Mouse (Mus musculus) neural tube, embryonic 13.5 days (tissue): ENCODE results near the gene Ush2a. TPM values are rescaled to one million over a fixed set of nuclear protein-coding genes. Genes with fewer than 3 reads are reported as not detected.

Experiments used
- ATAC-seq: fragments of 200-750 bp; cut with Nextera tagmentation; 2 replicates; pipeline ENCODE4 v1.8.0; 2017; ENCODE audit warnings: low read depth, mild to moderate bottlenecking, moderate TSS enrichment, moderate library complexity
- H3K27ac ChIP-seq: fragments of 300-500 bp; sonication (generic); replicated peaks from 2 replicates; pipeline ENCODE4 v1.5.1; 2015; ENCODE audit warnings: moderate library complexity, mild to moderate bottlenecking, inconsistent platforms
- H3K27me3 ChIP-seq: fragments of 300-500 bp; sonication (generic); 2 replicates; pipeline ENCODE4 v1.6.1; 2015; ENCODE audit warnings: mild to moderate bottlenecking, inconsistent platforms
- H3K36me3 ChIP-seq: fragments of 300-500 bp; sonication (generic); 2 replicates; pipeline ENCODE4 v1.6.1; 2015; ENCODE audit warnings: mild to moderate bottlenecking, inconsistent platforms
- H3K4me1 ChIP-seq: fragments of 300-500 bp; sonication (generic); replicated peaks from 2 replicates; pipeline ENCODE4 v1.6.1; 2015; ENCODE audit warnings: inconsistent platforms
- H3K4me2 ChIP-seq: fragments of 300-500 bp; sonication (generic); 2 replicates; pipeline ENCODE4 v1.6.1; 2015; ENCODE audit warnings: inconsistent platforms, mild to moderate bottlenecking, moderate library complexity
- H3K4me3 ChIP-seq: fragments of 300-500 bp; sonication (generic); 2 replicates; pipeline ENCODE4 v1.5.1; 2015; ENCODE audit warnings: mild to moderate bottlenecking, inconsistent platforms
- H3K9ac ChIP-seq: fragments of 300-500 bp; sonication (generic); 2 replicates; pipeline ENCODE4 v1.6.1; 2015; ENCODE audit warnings: moderate library complexity, mild to moderate bottlenecking, inconsistent platforms
- H3K9me3 ChIP-seq: fragments of 300-500 bp; sonication (generic); 2 replicates; pipeline ENCODE4 v1.6.1; 2016; ENCODE audit warnings: inconsistent platforms
- WGBS: fragments of 180-500 bp; shearing (Covaris S2); methylation state at CpG from one replicate; pipeline ENCODE4 v1.1.7; 2015; 5-methylcytosine and 5-hydroxymethylcytosine counted together
- polyA plus RNA-seq: library from polyadenylated mRNA; unstranded; fragments of >200 nt; fragmentation: Nextera tagmentation; extraction: Ambion mirVana; gene quantifications from 2 replicates; pipeline ENCODE4 v1.2.1, GENCODE M21; 2015

Gene Ush2a
- polyA plus RNA-seq, 1 experiment from 2014 or later, result 0.17 TPM

- no peak overlapping the region for H3K27ac ChIP-seq
- 77% methylated on average over 12 of the region's 12 CpGs for WGBS
- ATAC-seq, result no peak
- peaks cover 12% of the 10 kb centered on the region for H3K4me1 ChIP-seq
- H3K27me3 ChIP-seq, result 0 out of 2 replicates have a peak, but pooled peaks cover 7% of the 10 kb centered on the region
- H3K4me2 ChIP-seq, result no peak overlapping the region
- H3K9me3 ChIP-seq, result no peaks in the 10 kb centered on the region
- no peak overlapping the region for H3K4me3 ChIP-seq
- H3K9ac ChIP-seq, result no peak overlapping the region
- H3K36me3 ChIP-seq, result no peaks in the 10 kb centered on the region
Observed at GRCm38 (mm10) chr1:188656121-188656520, 394.3 kb downstream of the Ush2a start.

GRCm38 (mm10) chr1:188659159-188659558, 397.3 kb downstream of the Ush2a start:
- no peak overlapping the region for H3K4me2 ChIP-seq
- H3K36me3 ChIP-seq, result no peaks in the 10 kb centered on the region
- no peak for ATAC-seq
- H3K4me3 ChIP-seq, result no peak overlapping the region
- no peaks in the 10 kb centered on the region for H3K9me3 ChIP-seq
- no peak overlapping the region for H3K27ac ChIP-seq
- 24% methylated on average over 3 of the region's 3 CpGs for WGBS
- 0 out of 2 replicates have a peak, but pooled peaks cover 7% of the 10 kb centered on the region for H3K27me3 ChIP-seq
- no peak overlapping the region for H3K9ac ChIP-seq
- H3K4me1 ChIP-seq, result peaks cover 17% of the 10 kb centered on the region

- Histone ChIP-seq H3K27ac (peak overlapping the region; percentile 33; the same call in 1 of the 2 replicates), H3K27me3 (0 out of 2 replicates have a peak, but pooled peaks cover 7% of the 10 kb centered on the region), H3K4me3 (peak overlapping the region; percentile 11), H3K4me2 (peak overlapping the region; percentile 50), H3K9me3 (no peaks in the 10 kb centered on the region), H3K36me3 (no peaks in the 10 kb centered on the region), H3K9ac (0 out of 2 replicates have a peak overlapping the region, but pooled peaks have one; percentile 9), H3K4me1 (peaks cover 17% of the 10 kb centered on the region)
- ATAC-seq, result no peak; the same call in none of the 2 replicates
- 3% methylated on average over 3 of the region's 3 CpGs for WGBS
Observed at GRCm38 (mm10) chr1:188660339-188660738, 398.5 kb downstream of the Ush2a start.

GRCm38 (mm10) chr1:188660882-188661281, 399.1 kb downstream of the Ush2a start:
- Histone ChIP-seq H3K9ac (peak overlapping the region; percentile 9; the same call in 1 of the 2 replicates), H3K27ac (peak overlapping the region; percentile 33; the same call in 1 of the 2 replicates), H3K4me3 (peak overlapping the region; percentile 11), H3K4me2 (peak overlapping the region; percentile 50), H3K4me1 (peaks cover 17% of the 10 kb centered on the region), H3K9me3 (no peaks in the 10 kb centered on the region), H3K36me3 (no peaks in the 10 kb centered on the region), H3K27me3 (0 out of 2 replicates have a peak, but pooled peaks cover 7% of the 10 kb centered on the region)
- WGBS, result 2% methylated on average over 8 of the region's 8 CpGs
- no peak; the same call in 1 of the 2 replicates for ATAC-seq

- ATAC-seq, result no peak
- Histone ChIP-seq H3K36me3 (no peaks in the 10 kb centered on the region), H3K27me3 (no peaks in the 10 kb centered on the region), H3K4me3 (no peak overlapping the region), H3K27ac (no peak overlapping the region), H3K9me3 (no peaks in the 10 kb centered on the region), H3K4me2 (no peak overlapping the region), H3K9ac (no peak overlapping the region), H3K4me1 (no peaks in the 10 kb centered on the region)
- 77% methylated on average over 8 of the region's 8 CpGs for WGBS
Observed at GRCm38 (mm10) chr1:188667460-188667859, 405.6 kb downstream of the Ush2a start.

- 84% methylated on average over 12 of the region's 12 CpGs for WGBS
- Histone ChIP-seq H3K4me2 (no peak overlapping the region), H3K4me1 (no peaks in the 10 kb centered on the region), H3K27ac (no peak overlapping the region), H3K9ac (no peak overlapping the region), H3K27me3 (no peaks in the 10 kb centered on the region), H3K9me3 (no peaks in the 10 kb centered on the region), H3K4me3 (no peak overlapping the region), H3K36me3 (no peaks in the 10 kb centered on the region)
- ATAC-seq, result no peak
Observed at GRCm38 (mm10) chr1:188668513-188668912, 406.7 kb downstream of the Ush2a start.

- Histone ChIP-seq H3K4me3 (no peak overlapping the region), H3K27ac (no peak overlapping the region), H3K36me3 (no peaks in the 10 kb centered on the region), H3K9me3 (no peaks in the 10 kb centered on the region), H3K4me1 (no peaks in the 10 kb centered on the region), H3K4me2 (no peak overlapping the region), H3K9ac (no peak overlapping the region), H3K27me3 (no peaks in the 10 kb centered on the region)
- ATAC-seq, result no peak
- WGBS, result 88% methylated on average over 12 of the region's 12 CpGs
Observed at GRCm38 (mm10) chr1:188672871-188673270, 411.0 kb downstream of the Ush2a start.

- H3K27ac ChIP-seq, result no peak overlapping the region
- 73% methylated on average over 8 of the region's 8 CpGs for WGBS
- no peak for ATAC-seq
- no peak overlapping the region for H3K4me2 ChIP-seq
- H3K27me3 ChIP-seq, result no peaks in the 10 kb centered on the region
- H3K36me3 ChIP-seq, result no peaks in the 10 kb centered on the region
- no peaks in the 10 kb centered on the region for H3K9me3 ChIP-seq
- H3K4me1 ChIP-seq, result no peaks in the 10 kb centered on the region
- H3K4me3 ChIP-seq, result no peak overlapping the region
- H3K9ac ChIP-seq, result no peak overlapping the region
Observed at GRCm38 (mm10) chr1:188674640-188675510, 413.1 kb downstream of the Ush2a start.

DNA sequence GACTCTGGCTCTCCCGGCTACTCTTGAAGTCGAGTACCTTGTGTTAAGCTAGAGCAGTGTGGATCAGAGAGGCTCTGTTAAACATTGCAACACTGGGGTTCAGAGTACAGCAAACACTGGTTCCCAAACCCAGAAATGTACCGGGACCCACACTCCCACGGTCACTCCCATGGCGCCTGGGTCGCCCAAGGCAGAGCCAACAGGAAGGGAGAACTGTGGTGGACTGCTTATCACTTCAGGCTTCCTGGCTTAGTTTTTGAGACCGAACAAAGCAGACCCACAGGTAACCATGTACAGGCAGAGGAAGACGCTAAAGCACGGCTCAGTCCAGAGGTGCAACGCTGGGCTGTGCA, 413.7 kb downstream of the Ush2a start:
- Histone ChIP-seq H3K9ac (no peak overlapping the region), H3K4me1 (no peaks in the 10 kb centered on the region), H3K27me3 (no peaks in the 10 kb centered on the region), H3K27ac (no peak overlapping the region), H3K9me3 (no peaks in the 10 kb centered on the region), H3K4me3 (no peak overlapping the region), H3K4me2 (no peak overlapping the region), H3K36me3 (no peaks in the 10 kb centered on the region)
- WGBS, result 94% methylated on average over 10 of the region's 10 CpGs
- ATAC-seq, result no peak

- Histone ChIP-seq H3K4me1 (no peaks in the 10 kb centered on the region), H3K27ac (no peak overlapping the region), H3K9me3 (no peaks in the 10 kb centered on the region), H3K36me3 (no peaks in the 10 kb centered on the region), H3K9ac (no peak overlapping the region), H3K4me3 (no peak overlapping the region), H3K27me3 (no peaks in the 10 kb centered on the region), H3K4me2 (no peak overlapping the region)
- no peak for ATAC-seq
- 72% methylated on average over 8 of the region's 8 CpGs for WGBS
Observed at GRCm38 (mm10) chr1:188678189-188678588, 416.4 kb downstream of the Ush2a start.

GRCm38 (mm10) chr1:188686362-188686761, 424.5 kb downstream of the Ush2a start:
- Histone ChIP-seq H3K4me2 (no peak overlapping the region), H3K27me3 (no peaks in the 10 kb centered on the region), H3K27ac (no peak overlapping the region), H3K36me3 (no peaks in the 10 kb centered on the region), H3K4me1 (no peaks in the 10 kb centered on the region), H3K9me3 (0 out of 2 replicates have a peak, but pooled peaks cover 2% of the 10 kb centered on the region), H3K4me3 (no peak overlapping the region), H3K9ac (no peak overlapping the region)
- no peak for ATAC-seq
- 96% methylated on average over 14 of the region's 14 CpGs for WGBS

DNA sequence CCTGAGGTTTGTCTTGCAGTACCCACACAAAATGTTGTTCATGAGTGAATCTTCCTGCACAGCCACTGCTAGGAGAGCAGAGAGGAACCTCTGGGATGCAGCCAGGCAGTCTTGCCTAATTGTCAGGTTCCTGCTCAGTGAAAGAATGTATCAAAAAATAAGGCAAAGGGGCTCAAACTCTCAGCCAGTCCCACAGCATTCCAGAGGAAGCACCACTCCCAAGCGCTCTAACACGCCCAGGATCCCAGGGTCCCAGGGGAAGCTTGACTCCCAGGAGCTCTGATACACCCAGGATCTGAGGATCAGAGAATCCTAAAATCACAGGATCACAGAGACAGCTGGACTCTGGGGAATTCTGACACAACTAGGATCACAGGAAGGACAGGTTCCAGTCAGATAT, 434.5 kb downstream of the Ush2a start:
- 86% methylated on average over 2 of the region's 2 CpGs for WGBS
- no peak overlapping the region for H3K9ac ChIP-seq
- H3K36me3 ChIP-seq, result no peaks in the 10 kb centered on the region
- H3K4me3 ChIP-seq, result no peak overlapping the region
- 0 out of 2 replicates have a peak, but pooled peaks cover 3% of the 10 kb centered on the region for H3K9me3 ChIP-seq
- H3K27me3 ChIP-seq, result no peaks in the 10 kb centered on the region
- H3K27ac ChIP-seq, result no peak overlapping the region
- H3K4me2 ChIP-seq, result no peak overlapping the region
- no peak for ATAC-seq
- no peaks in the 10 kb centered on the region for H3K4me1 ChIP-seq
